Mouse (Mus musculus) embryonic fibroblast, embryonic 13.5 days (primary cell): Measurements from ENCODE around the gene Flnb. TPM values are rescaled to one million over a fixed set of nuclear protein-coding genes. Genes with fewer than 3 reads are reported as not detected.

Source experiments
- H3K27ac ChIP-seq: 2 replicates; pipeline ENCODE4 v1.5.1; 2012; ENCODE audit warnings: low read length, control low read depth, inconsistent platforms; ENCODE audit not compliant: insufficient read depth
- H3K4me1 ChIP-seq: 2 replicates; pipeline ENCODE4 v1.6.1; 2011; ENCODE audit warnings: low read length; ENCODE audit not compliant: control insufficient read depth, insufficient read depth
- H3K4me3 ChIP-seq: 2 replicates; pipeline ENCODE4 v1.5.1; 2011; ENCODE audit warnings: mild to moderate bottlenecking, control low read depth, low read length; ENCODE audit not compliant: insufficient read depth
- CTCF ChIP-seq: IDR thresholded peaks from 2 replicates; pipeline ENCODE4 v1.5.1; 2011; ENCODE audit warnings: mild to moderate bottlenecking, control low read depth, low read length, moderate library complexity, borderline replicate concordance; ENCODE audit not compliant: insufficient read depth
- POLR2A ChIP-seq: IDR thresholded peaks from 2 replicates; pipeline ENCODE4 v1.6.1; 2011; ENCODE audit warnings: low read depth, mild to moderate bottlenecking, control low read depth, low read length, moderate library complexity
- polyA plus RNA-seq: library from polyadenylated mRNA; stranded (reverse); fragments of >200 nt; gene quantifications from 2 replicates; pipeline ENCODE4 v1.2.4, GENCODE M21; 2011; ENCODE audit warnings: low read depth; ENCODE audit not compliant: missing spikeins, insufficient read length

The Flnb gene
- polyA plus RNA-seq, 1 experiment = 190 TPM

DNA sequence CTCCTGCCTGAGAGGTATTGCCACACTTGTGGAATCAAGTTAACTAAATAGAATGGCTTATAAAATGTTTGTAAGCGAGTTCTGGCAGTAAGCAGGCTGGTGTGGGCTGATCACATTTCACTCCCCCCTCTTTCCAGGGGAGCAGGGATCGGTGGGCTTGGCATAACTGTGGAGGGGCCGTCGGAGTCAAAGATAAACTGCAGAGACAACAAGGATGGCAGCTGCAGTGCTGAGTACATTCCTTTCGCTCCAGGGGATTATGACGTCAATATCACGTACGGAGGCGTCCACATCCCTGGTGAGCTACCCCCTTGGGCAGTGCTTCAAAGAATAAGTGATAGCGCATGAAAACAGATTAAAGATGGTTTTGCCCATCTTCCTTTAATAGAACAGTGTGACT, 91.7 kb downstream of the Flnb start:
- Histone ChIP-seq H3K27ac (no peak overlapping the region), H3K4me3 (no peak overlapping the region), H3K4me1 (no peaks in the 10 kb centered on the region)
- TF ChIP-seq POLR2A (no peak), CTCF (no peak)

DNA sequence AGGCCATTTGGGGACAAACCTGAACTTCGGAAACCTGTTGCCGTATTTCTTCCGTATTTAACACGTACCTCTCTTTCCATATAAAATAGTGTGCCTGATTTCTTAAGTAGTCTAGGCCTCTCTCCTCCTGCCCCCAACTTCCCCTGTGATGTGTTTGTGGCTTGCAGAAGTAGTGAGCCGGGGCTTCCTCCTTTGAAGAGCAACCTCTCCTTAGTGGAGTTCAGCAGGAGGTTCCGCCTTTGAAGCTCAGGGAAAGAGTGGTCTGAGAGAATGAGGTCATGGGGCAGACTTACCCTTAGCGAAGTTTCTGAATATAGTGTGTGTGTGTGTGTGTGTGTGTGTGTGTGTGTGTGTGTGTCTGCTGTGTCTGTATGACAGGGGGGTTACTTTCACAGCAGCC, 96.1 kb downstream of the Flnb start:
- H3K27ac ChIP-seq = no peak overlapping the region
- no peaks in the 10 kb centered on the region for H3K4me1 ChIP-seq
- TF ChIP-seq CTCF (no peak), POLR2A (no peak)
- H3K4me3 ChIP-seq = no peak overlapping the region

DNA sequence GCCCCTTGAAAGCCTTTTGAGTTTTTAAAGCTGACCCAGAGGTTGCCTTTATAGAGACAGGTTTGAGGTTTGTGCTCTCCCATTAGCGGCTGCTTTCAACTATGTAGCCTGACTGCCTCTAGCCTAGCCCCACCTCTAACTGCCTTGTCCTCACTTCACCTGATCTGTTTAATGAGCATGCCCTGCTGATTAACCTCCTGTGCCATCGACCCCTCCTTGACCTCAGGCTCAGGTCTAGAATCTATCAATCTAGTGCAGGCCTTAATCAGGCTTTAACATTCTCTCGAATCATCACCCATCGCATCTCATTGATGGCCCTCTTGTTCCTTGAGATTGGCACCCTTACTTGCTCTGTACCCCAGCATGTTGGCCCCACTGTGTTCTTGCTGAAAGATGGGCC, 96.7 kb downstream of the Flnb start:
- H3K27ac ChIP-seq = no peak overlapping the region
- TF ChIP-seq POLR2A (no peak), CTCF (no peak)
- H3K4me3 ChIP-seq = no peak overlapping the region
- H3K4me1 ChIP-seq = 0 out of 2 replicates have a peak, but pooled peaks cover 5% of the 10 kb centered on the region

DNA sequence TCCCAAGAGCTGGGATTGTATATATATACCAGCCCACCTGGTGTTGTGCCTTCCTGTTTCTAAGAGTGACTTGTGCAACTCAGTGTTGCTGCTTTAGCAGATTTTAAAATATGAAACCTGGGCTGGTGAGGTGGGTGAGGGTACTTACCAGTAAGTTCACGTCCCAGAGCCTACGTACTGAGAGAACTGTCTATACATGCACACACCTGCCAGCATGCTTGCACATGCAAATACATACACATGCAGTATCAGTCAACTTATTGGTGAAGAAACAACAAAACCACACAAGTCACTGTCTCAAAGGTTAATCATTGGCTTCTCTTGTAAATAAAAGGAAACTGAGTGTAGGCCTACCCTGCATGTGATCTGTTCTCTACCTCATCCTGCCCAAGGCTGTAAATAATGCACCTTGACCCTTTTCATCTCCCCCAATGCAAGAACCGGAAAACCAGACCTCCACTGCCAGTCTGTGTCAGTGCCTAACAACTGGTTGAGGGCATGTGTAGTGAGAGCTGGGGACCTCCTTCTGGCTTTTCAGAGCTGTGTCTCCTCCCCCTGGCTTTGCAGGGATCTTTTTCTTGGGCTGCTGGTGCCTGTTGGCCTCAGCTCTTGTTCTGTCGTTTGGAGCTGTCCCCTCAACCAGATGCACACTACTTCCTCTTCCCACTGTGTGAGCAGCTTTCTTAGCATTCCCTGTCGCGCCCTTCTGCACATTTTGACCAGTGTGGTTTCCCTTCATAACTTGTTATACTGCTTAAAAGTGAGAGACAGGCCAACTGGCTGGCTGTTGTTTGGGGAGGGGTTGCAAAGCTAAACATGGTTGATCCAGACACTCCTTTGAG, 100.6 kb downstream of the Flnb start:
- Histone ChIP-seq H3K27ac (no peak overlapping the region), H3K4me1 (0 out of 2 replicates have a peak, but pooled peaks cover 6% of the 10 kb centered on the region)
- TF ChIP-seq CTCF = no peak

DNA sequence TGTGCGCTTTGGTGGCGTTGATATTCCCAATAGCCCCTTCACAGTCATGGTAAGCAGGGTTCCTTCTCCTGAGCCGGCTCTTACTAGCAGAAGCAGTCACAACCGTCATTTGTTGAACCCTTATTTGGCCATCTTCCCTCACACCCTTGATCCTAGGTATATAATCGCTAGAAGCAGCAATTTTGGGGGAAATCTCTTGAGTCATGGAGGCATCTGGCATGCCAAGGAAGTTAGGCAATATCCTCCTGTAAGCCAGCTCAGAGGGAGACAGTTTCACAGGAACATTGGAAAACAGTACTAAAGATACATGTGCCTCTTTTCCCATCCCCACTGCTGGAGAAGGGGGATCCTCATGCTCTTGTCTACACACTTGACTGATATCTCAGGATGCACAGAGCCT, 101.6 kb downstream of the Flnb start:
- 0 out of 2 replicates have a peak, but pooled peaks cover 6% of the 10 kb centered on the region for H3K4me1 ChIP-seq
- TF ChIP-seq POLR2A = no peak
- TF ChIP-seq CTCF = no peak
- H3K27ac ChIP-seq = no peak overlapping the region

More for the DNA sequence above, 100.6 kb downstream of the Flnb start:
- no peak overlapping the region for H3K4me3 ChIP-seq

DNA sequence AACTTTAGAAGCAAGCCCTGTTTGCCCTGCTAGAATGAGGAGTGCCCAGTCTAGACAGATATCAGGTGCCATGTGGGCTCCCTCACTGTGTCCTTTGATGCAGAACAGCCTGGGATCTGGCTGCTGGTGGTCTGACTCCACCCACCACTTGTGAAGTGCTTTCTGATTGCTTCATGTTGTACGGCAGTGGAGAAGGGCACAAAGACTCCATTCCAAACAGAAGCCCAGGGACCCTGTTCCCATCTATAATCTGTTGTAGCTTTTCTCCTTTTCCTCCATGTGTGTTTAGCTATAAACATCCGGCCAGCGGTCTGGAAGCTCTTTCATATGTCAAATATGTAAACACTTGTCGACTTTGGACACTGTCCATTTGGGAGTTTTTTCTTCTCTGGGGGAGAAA, 102.2 kb downstream of the Flnb start:
- TF ChIP-seq POLR2A = no peak
- TF ChIP-seq CTCF = no peak
- no peak overlapping the region for H3K4me3 ChIP-seq
- H3K4me1 ChIP-seq = 0 out of 2 replicates have a peak, but pooled peaks cover 6% of the 10 kb centered on the region
- no peak overlapping the region for H3K27ac ChIP-seq

More for the DNA sequence above, 101.6 kb downstream of the Flnb start:
- H3K4me3 ChIP-seq = no peak overlapping the region

DNA sequence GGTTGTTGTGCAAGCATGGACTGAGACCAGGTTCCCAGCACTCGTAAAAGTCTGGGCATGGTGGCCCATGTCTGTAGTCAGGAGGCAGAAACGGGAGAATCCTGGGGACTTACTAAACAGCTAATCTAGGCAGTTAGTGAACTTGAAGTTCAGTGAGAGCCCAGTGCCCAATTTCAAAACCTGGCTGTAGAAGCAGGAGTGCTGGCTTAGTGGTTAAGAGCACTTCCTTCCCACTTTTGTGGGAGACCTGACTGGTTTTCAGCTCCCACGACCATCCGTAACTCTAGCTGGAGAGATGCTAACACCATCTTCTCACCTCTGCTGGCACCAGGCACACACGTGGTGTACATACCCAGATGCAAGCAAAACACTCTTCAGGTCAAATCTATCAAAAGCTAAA, 103.7 kb downstream of the Flnb start:
- peaks cover 6% of the 10 kb centered on the region; the same call in 1 of the 2 replicates for H3K4me1 ChIP-seq
- H3K27ac ChIP-seq = no peak overlapping the region
- no peak for TF ChIP-seq POLR2A
- TF ChIP-seq CTCF = no peak
- H3K4me3 ChIP-seq = no peak overlapping the region

DNA sequence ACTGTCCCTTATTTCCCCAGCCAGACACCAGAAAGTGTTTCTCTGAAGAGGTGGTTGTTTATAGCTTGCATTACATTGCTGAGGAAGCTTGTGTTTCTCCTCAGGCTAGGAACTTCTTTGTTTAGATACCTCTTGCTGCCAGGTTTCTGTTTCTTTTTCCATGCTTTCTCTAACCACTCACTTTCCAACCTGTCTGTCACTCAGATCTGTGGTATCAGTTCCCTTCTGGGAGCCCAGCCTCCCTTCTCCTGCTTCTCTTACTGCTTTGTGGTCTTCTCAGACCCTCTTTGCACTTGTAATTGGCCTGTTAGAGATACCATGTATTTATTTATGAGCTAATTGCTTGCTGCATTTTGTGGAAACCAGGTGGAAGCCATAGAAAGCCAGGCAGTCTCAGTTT, 105.9 kb downstream of the Flnb start:
- H3K27ac ChIP-seq = no peak overlapping the region
- TF ChIP-seq POLR2A = no peak
- no peak overlapping the region for H3K4me3 ChIP-seq
- peaks cover 6% of the 10 kb centered on the region; the same call in 1 of the 2 replicates for H3K4me1 ChIP-seq

DNA sequence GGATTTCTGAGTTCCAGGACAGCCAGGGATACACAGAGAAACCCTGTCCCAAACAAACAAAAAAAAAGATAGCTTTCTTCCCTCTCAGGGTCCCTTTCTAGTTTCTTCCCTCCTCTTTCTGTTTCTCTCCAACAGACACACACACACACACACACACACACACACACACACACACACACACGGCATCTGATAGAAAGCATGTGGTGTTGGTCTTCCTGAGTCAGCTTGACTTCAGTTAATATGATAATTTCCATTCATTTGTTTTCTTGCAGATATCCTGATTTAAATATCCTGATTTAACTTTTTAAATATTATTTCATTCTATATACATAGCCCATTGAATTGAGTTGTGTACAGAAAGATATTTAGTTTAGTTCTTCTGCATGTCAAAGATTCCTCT, 110.6 kb downstream of the Flnb start:
- Histone ChIP-seq H3K4me3 (no peak overlapping the region), H3K4me1 (peaks cover under 1% of the 10 kb centered on the region; the same call in 1 of the 2 replicates), H3K27ac (no peak overlapping the region)
- TF ChIP-seq CTCF (no peak), POLR2A (no peak)

DNA sequence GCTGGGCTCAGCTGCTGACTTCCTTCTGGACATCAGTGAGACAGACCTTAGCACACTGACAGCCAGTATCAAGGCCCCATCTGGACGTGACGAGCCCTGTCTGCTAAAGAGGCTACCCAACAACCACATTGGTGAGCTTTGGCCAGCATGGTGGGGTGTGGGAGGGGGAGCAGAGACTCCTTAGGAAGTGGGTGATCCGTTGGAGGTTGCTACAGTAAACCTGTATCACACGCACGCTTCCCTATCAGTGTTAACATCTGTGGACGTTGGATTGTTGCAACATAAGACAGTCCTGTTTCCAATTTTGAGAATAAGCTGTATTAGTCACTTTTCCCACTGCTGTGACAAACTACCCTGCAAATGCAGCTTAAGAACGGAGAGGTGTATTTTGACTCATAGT, 111.3 kb downstream of the Flnb start:
- H3K4me1 ChIP-seq = peaks cover 3% of the 10 kb centered on the region; the same call in 1 of the 2 replicates
- H3K4me3 ChIP-seq = no peak overlapping the region
- TF ChIP-seq POLR2A (no peak), CTCF (no peak)
- no peak overlapping the region for H3K27ac ChIP-seq
